Mouse (Mus musculus) right cerebral cortex, postnatal 14 days (tissue): ENCODE measurements around the gene Rnf145.

Experiments used
- DNase-seq: peaks from one replicate; pipeline ENCODE4 v3.0.0; 2022

Rnf145 gene

DNA sequence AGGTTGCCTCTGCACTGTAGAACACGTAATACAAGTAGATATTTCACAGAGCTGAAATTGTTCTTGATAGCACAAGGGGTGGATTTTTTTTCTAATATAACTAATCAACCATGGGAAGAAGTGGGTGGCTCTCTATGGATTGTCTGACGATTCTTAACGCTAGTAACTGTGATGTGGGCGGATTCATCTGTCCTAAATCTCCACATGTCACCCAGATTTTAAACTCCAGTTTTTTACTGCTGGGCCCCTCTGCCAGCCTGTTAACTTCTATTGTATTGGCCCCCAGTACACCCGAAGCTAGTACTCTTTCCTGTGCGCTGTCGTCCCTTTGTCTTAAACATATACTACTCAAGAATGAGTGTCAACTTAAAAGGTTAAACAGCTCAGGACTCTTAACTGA, 8.4 kb upstream of the Rnf145 start:
- no peak for DNase-seq

DNA sequence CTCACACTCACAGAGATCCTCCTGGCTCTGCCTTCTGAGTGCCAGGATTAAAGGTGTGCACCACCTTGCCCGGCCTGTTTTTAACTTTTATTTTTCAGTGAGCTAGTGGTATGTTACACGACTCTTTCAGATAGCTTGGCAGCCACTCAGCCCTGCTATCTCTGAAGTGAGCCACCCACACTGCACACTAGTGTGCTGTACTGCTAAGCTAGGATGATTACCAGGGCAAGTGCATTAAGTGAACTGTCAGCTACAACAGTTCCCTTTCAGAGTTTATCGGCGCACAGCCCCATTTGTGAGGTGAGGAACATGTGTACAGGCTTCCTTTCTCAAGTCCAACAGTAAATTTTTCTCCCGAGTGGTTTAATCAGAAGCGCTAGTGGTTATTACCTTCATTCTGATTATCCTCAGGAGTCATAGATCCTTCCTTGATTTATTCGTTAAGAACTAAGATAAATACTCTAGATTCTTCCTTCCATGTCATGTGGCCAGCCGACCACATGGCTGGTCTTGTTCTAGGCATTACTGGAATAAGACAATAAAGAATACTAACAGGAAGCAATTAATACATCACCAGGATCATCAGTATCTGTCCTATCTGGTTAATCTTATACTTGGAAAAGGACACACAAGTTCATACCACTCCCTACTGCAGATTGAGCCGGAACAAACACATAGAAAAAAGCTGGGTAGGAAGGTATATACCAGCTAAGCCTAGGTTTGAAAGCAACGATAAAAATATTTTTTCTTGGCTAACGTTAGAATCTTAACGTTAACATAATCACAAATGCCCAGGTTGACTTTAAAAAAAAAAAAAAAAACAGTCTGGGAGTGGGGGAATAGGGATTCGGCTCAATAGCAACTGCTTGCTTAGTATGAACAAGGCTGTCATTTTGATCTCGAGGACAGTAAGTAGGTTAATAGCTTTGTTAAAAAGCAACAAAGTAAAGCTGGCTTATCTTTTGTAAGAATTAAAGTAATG, 6.4 kb upstream of the Rnf145 start:
- DNase-seq: no peak

DNA sequence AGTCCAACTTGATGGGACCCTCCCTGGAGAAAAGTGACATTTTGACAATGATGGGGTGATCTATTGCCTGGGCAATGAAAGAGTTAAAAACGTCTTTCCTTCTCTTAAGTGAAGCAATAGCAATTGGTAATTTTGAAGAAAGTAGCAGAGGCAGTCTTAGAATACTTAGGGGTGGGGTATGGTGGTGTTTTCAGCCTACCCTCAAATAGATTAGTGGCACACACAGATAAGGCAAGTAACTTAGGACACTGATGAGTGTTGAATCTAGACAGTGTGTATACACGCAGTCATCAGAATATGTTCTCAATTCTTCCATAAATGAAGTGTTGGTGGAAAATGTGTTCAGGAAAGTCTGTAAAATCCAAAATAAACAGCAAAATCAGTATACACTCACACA, 5.7 kb upstream of the Rnf145 start:
- no peak for DNase-seq

DNA sequence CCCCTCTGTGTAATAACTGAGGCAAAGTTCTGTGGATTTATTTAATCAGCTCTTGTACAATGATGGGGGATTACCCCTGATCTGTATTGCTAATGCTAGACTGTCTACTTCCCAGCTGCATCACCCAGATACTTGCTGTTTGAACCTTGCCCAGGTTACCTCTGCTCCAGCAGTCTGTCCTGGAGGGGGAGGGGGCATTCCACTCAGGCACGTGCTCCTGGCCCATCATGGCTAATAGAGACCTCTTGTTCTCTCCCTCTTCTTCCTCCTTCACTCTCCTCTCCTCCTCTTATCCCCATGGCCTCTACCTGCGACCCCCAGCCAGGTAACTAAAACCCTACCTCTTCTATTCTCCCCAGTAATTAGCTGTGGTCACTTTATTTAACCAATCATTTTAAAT, 4.1 kb upstream of the Rnf145 start:
- DNase-seq: no peak

DNA sequence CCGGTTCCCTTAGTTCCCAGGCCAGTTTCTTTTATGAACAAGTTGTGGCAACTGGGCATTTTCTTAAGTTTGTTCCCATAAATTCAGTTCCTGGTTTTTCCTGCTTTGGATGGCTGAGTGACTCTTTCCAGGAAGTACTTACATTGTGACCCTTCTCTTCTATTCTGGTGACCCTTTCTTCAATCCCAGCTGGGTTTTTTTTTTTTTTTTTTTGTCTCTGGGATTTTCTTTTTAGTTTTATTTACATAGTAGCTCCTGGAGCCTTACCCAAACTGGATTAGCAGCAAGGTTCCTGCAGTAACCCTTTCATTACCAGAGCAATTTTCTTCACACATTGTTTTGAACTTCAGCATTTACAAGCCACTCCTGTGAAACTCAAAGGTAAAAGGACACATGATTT, 2.4 kb upstream of the Rnf145 start:
- DNase-seq: no peak

DNA sequence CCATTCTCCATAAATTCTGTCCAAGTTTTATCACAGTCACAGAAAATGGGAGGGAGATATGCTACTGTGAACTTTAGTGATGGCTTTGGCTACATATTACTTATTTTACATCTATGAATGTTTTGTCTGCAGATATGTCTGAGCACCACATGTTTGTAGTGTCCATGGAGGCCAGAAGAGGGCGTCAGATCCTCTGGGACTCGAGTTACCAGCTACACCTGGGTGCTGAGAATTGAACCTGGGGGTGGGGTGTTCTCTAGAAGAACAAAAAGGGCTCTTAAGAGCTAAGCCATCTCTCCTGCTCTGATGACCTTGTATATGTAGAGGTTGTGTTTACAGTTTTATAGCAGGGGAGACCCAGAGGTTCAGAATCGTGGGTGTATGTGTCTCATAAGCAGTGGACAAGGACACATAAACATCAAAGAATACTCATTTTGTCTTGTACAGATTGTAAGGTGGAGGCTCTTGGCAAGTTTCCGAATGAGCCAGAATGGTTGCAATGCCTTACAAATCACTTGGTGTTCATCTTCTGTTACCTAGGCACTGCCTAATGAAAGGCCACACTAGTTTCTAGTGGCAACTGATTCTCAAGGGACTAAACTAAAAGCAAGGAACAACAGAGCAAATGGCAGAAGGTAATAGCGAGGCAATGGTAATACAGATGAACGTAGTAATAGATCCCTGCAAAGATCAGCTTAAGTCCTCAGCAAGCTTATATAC, 1.0 kb upstream of the Rnf145 start:
- DNase-seq: no peak

DNA sequence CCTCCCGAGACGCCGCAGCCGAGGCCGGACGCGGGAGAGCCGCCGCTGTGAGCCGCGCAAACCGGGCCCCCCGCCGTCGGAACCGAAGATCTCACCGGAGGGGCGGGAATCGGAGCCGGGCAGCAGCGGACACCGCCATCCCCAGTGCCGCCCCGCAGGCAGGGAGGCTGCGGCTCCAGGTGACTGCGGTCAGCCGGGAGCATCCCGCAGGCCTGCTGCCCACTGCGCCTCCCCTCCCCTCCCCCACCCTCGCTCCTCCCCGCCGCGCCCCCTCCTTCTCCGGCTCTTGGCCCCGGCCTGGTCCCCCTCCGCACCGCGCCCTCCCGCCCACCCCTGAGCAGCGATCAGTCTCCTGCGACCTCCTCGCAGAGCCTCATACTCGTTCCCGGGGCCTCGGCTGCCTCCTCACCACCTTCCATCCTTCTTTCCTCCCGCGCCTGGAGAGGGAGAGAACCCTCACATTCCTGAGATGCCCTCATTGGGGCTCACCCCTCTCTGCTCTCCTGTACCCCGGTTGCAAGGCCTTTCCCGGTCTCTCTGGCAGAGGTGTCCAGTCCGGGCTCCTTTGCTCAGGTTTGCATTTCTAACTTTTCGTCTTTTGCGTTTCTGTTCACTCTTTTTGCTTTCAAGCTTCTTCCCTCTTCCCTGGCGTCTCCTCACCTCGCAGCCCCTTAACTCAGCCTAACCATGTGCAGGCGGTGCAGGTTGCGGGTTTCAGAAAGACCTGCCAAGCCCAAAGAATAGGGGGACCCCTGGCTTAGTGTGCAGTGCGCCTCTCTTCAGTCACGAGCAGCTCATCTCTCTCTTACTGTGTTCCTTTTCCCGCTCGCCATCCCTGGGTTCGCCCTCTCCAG, 559 bp downstream of the Rnf145 start:
- peak; percentile 26 for DNase-seq

DNA sequence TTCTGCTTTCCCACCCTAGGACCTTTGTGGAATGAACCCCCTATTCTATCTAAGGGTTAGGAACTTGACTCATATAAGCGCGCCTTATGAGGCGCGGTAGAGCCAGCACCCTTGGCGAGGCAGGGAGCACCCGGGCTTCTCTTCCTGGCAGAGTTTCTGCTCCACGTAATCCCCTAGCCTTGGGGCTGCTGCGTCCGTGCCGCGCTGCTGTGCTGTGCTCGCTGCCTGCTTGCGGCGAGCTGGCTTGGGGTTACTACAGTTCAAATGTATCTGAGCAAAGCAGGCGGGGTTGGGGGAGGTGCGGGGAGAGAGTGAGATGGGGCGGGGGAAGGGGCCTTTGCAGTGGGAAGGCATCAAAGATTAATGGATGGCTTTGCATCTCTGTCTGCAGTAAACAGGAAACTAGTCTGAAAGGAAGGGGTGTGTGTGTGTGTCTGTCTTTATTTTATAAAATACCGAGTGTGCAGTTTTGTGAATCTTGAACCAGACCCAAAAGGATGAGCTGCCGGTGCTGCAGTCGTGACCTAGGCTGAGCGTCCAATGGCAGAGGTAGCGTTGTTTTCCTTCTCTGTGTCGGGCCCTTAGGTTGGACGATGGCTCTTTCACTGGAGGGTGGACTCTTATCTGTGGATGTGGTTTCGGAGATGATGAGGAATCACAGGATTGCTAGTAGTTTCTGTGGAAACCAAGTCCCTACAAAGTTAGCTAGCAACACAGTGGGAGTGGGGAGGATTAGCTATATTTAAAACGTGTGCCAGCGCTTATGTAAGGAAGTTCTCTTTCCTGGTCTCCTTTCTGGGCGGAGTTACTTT, 1.4 kb downstream of the Rnf145 start:
- peak; percentile 56 for DNase-seq

DNA sequence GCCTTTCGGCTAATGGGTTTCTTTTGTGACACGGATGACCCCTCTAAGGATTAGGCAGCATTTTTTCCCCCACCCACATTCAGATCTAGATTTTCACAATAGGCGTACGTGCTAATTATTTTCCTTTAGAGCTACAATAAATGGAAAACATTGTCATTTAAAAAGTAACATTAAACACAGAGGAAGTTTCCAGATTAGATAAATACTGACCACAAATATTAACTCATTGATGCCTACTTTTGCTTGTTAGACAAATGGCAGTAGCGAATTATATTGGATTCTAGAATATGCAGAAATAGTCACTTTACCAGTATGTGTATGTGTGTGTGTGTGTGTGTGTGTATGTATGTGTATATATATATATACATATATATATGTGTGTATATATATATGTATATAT, 3.8 kb downstream of the Rnf145 start:
- DNase-seq: no peak

DNA sequence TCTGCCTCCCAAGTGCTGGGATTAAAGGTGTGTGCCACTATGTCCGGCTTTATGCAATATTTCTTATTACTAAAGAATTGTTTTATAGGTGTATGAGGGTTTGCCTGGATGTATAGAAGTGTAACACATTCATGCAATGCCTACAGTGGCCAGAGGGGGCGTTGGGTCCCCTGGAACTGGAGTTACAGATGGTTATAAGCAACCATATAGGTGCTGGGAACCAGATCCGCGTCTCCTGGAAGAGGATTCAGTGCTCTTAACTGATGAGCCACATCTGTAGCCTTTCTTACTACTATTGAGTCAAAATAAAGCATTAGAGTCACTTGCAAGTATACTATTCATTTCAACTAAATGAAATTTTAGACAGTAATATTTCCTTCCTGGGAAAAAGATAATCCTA, 7.0 kb downstream of the Rnf145 start:
- no peak for DNase-seq

DNA sequence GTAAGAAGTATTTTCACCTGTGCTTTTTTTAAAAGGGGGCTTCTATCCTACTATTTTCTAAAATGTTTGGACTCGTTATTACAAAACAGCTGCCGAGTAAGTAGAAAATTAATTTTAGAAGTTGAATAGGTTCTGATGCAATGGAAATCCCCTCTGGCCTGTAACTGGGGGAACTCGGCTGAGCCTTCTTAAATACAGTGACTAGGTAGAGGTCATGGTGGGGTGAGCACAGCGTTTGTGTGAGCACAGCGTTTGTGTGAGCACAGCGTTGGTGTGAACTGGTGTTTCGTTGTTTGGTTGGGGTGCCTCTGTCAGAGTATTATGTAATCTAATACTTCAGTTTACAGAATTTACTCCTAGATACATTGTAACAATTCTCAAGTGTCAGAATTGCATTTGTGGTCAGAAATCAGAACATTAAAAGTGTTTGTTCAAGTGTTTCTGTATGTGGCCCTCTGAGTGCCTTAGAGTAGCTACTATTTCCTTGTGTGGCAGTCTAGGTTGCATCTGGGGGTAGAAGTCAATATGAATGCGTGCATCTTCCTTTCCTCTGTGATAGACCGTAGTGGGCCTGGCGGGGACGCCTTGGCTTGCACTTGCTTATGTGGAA, 8.0 kb downstream of the Rnf145 start:
- no peak for DNase-seq

DNA sequence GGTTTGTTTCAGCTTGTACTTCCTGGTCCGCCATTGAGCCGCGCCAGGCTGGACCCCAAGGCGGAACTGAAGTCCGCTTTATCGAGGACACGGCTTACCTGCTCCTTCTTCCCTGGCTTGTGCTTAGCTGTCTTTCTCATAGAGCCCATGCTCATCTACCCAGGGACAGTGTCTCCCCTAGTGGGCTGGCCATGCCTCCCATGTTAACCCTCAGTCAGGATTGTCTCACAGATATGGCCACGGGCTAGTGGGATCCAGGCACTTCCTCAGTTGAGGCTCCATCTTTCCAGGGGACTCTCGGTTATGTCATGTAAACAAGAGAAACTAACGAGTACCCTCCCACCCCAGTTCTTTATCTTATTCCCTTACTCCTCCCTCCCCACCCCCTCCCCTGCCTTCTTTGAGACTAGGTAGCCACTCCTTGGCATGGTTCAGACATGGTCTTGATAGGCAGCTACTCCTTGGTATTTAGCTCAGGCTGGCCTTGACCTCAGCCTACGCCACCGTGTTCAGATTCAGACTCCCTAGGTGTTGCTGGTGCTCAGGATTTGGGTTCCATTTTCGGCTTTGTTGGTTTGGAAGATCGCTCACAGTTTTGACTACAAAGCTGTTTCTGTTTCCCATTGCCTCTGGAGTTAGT, 9.9 kb downstream of the Rnf145 start:
- no peak for DNase-seq

DNA sequence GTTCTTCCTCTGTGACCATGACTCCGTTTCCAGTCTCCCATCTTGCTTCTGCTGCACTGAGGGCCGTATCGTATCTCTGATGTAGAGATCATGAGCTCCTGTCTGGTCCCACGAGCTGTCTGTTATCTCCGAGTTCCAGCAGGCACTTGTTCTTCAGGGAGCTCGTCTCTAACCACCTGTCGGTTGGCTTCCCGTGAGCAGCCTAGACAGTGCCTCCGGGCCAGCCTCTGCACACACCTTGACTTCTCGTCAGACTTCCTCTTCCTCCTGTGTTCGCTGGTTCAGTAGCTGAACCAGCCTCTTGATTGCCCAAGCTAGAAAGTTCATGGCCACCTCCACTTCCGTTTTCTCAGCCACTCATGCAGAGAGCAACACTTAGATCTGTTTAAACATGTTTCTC, 10.4 kb downstream of the Rnf145 start:
- DNase-seq: no peak

DNA sequence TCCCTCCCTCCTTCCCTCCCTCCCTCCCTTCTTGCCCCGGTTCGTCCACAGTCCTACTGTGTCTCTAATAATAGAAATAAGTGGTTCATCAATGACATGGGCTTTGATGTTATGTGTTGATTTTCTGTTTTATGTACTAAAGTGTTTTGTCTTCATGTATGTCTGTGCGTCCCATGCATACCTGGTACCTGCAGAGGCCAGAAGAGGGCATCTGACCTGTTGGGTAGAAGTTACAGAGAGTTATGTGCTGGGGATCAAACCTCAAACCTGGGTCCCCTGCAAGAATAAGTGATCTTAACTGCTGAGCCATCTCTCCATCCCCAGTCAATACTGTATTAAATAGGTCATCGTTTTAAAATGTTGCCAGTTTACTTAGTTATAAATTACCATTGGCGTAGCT, 11.0 kb downstream of the Rnf145 start:
- DNase-seq: no peak

DNA sequence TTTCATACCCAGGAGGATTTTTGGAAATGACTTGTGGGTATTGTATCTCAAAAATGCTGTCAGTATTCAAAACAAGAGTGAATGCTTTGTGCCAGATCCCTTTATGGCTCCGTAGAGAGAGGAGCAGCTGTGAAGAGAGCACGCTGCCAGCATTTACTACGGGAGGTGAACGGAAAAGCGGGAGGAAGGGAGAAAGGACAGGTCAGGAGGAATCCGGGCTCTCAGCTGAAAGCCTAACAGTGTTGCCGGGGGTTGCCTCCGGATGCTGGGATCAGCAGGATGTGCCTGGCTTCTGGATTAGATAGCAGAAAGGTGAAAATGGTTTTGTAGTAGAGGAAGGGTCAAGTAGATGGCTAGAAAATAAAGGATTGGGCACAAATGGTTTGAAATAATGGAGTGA, 11.6 kb downstream of the Rnf145 start:
- no peak for DNase-seq

DNA sequence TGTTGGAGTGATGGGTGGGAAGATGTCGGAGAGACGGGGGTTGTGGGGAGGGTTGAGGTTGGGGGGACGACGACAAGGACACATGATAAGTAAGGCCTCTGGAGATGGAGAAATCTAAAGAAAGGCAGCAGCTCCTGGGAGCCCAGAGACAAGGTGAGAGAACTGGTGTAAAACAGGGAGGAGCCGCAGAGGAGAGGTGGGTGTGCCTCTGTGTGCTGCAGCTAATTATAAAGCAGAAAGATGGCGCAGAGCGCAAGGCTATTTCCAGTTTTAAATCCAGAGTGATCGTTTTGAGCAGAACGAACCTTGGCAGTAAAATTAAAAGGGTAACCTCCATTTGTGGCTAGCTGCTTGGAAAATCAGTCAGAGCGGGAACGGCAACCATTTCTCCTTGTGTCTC, 12.1 kb downstream of the Rnf145 start:
- DNase-seq: no peak

DNA sequence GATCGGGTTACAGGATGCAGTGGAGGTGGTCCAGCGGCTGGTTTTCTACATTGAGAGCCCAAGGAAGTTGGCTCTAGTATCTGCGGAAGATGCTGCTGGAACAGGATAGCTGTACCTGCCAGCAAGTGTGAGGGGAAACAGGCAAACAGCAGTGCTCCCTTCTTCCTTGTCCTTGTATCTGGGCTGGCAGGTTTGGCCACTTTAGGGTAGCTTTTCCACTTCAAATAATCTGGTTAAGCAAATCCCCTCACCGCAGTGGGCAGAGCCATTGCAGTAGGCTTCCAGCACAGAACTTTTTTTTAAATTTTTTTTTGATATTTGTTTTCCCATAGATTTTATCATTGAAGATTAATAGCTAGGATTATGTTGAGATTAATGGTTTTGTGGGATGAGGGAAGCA, 12.9 kb downstream of the Rnf145 start:
- DNase-seq: no peak

DNA sequence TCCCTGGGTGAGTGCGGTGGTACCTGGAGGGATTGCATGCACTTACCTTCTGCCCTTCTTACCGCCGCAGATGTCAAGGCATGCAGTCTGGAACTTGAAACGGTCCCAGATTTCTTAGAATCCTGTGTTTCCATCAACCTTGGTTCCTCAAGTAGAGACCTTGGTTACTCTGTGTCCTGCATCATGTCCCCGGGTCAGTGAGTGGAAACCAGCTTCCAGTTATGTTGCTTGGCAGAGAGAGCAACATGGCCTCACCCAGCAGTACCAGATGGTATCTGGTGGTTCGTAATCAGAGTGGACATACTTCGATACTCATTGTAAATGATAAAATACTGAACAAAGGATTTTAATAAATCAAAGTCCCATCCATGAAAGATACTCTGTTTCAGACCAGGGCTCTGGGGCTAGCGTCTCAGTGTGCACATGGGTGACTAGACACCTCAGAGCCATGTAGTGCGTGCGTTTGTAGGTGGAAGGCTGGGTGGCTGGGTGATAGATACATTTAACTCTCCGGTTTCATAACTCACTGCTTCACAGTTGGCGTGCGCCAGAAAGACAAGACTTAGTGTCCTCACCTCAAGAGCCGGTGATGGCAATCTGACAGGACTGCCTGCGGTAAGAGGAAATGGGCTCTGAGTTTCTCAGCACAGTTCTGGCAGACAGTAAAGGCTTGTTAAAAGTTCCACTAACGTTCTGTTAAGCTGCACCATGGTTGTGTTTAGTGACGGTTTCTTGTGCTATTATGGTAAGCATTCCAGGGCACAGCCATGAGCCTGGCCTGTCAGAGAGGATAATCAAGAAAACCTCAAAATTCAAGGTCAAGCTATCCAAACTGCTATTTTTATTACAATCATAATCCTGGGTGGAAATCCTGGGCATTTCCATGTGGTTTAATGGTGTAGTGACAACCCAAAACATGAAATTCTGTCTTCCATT, 14.3 kb downstream of the Rnf145 start:
- DNase-seq: no peak

DNA sequence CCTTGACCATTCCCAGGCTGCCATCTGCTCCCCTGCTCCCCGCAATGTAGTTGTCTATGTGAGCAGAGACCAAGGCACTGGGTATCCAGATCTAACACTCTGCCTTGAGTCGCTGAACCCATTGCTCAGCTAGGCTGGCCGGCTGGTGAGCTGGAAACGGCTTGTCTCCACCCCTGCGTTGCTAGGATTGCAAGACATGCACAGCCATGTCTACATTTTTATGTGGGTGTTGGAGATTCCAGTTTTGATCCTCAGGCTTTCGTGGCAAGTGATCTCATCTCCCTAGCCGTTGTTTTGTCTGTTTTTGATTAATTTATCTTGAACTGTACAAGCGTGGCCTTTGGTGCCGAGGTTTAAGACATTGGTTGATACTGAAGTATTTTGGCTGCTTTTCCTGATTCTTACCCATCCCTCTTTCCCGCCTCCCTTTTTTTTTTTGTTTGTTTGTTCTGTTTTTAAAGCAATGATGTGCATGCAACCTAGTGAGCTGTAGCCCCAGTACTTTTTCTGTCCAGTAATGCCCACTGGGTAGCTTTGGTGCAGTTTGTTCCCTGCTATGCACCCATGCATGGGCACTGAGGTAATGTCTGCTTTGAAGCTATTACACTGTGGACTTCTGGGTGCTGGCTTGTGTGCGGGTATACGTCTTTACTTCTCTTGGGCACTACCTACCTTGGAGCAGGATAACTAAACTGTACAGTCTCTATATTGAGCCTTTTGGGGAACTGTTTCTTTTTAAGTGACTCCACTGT, 16.4 kb downstream of the Rnf145 start:
- no peak for DNase-seq

DNA sequence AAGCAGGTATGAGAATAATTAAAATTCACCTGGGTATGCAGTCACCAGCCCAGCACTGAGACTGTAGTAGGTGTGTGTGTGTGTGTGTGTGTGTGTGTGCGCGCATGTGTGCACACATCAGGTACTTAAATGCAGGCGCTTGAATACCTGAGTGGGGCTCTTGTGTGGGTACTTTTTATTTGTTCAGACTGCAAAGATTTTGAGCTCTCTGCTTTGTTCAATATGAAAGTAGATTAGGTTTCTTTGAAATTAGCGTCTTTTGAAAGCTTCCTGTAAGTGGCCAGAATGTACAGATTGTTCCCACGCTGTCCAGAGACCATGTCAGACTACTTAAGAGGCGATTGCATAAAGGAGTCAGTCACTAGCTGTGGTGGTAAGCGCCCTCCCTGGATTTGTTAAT, 18.6 kb downstream of the Rnf145 start:
- DNase-seq: no peak
